Comparison of ENCODE assay signal across 8 mouse cellular contexts in the genomic region with DNA sequence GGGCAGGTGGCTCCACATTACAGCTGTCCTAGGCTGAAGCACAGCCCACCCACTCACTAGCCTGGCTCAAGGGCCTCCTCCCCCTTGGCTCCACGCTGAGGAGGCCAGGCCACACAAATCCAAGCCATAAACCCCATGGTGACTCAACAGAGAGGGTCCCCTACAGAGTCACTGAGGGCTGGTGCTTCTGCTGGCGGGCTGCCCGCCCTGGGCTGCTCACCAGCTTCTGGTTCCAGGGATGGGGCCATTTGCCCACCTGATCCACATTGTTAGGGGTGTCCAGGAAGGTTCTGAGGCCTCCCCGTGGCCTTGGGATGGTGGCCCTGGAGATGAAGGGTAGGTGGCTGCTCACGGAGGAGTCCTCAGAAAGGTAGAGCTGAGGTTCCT. TPM values are rescaled to one million over a fixed set of nuclear protein-coding genes. Genes with fewer than 3 reads are reported as not detected.
DNase-seq lines count a peak whose midpoint lies in the region; ATAC-seq lines count a peak whose summit lies in the region.

No protein-coding gene starts in this region.

- 54% methylated on average over 5 of the region's 5 CpGs for WGBS in limb, embryonic 10.5 days
- 46% methylated on average over 5 of the region's 5 CpGs for WGBS in neural tube, embryonic 15.5 days

- no peaks in the 10 kb centered on the region for H3K36me3 ChIP-seq in megakaryocyte, embryonic 14.5 days (replicated peaks; ENCODE audit: low read length)
- H3K36me3 ChIP-seq in limb, embryonic 10.5 days: no peaks in the 10 kb centered on the region
- H3K36me3 ChIP-seq in neural tube, embryonic 15.5 days: no peaks in the 10 kb centered on the region

- peak overlapping the region; percentile 91 for H3K27ac ChIP-seq in limb, embryonic 10.5 days
- H3K27ac ChIP-seq in neural tube, embryonic 15.5 days (replicated peaks): peak overlapping the region; percentile 76

- DNase-seq in adrenal gland, postnatal 10 days: peak; percentile 27
- DNase-seq in adrenal gland, postnatal 4 days (ENCODE audit: low spot score in 2 of 2): no peak
- DNase-seq in limb, embryonic 10.5 days (ENCODE audit: low spot score): no peak
- no peak for DNase-seq in B cell, adult 2 months
- DNase-seq in layer of hippocampus, postnatal 25 days (ENCODE audit: extremely low spot score in 1 of 2, low spot score in 1 of 2): no peak

- H3K4me1 ChIP-seq in megakaryocyte, embryonic 14.5 days: peaks cover 55% of the 10 kb centered on the region
- peaks cover 63% of the 10 kb centered on the region for H3K4me1 ChIP-seq in limb, embryonic 10.5 days
- peaks cover 33% of the 10 kb centered on the region for H3K4me1 ChIP-seq in neural tube, embryonic 15.5 days

- H3K9ac ChIP-seq in neural tube, embryonic 15.5 days (replicated peaks): peak overlapping the region; percentile 23; the same call in 1 of the 2 replicates

- ATAC-seq in megakaryocyte, adult 5-6 weeks (ENCODE audit: poor library complexity, severe bottlenecking): no peak
- no peak for ATAC-seq in neural tube, embryonic 15.5 days (ENCODE audit: low FRiP score)

- peaks cover 64% of the 10 kb centered on the region for H3K27me3 ChIP-seq in megakaryocyte, embryonic 14.5 days (replicated peaks)
- peaks cover 29% of the 10 kb centered on the region for H3K27me3 ChIP-seq in limb, embryonic 10.5 days (ENCODE audit: low read depth, poor library complexity, severe bottlenecking)
- peaks cover 8% of the 10 kb centered on the region; the same call in 1 of the 2 replicates for H3K27me3 ChIP-seq in neural tube, embryonic 15.5 days (replicated peaks)

- peak overlapping the region; percentile 54 for H3K4me2 ChIP-seq in neural tube, embryonic 15.5 days

- no peaks in the 10 kb centered on the region for H3K9me3 ChIP-seq in megakaryocyte, embryonic 14.5 days
- H3K9me3 ChIP-seq in limb, embryonic 10.5 days (replicated peaks): no peaks in the 10 kb centered on the region
- no peaks in the 10 kb centered on the region for H3K9me3 ChIP-seq in neural tube, embryonic 15.5 days (replicated peaks)

- H3K4me3 ChIP-seq in megakaryocyte, embryonic 14.5 days (replicated peaks): peak overlapping the region; percentile 87
- peak overlapping the region; percentile 42 for H3K4me3 ChIP-seq in limb, embryonic 10.5 days
- H3K4me3 ChIP-seq in neural tube, embryonic 15.5 days (replicated peaks): no peak overlapping the region

RNA-seq across cellular contexts. Expression of gene 1700001O22Rik, which starts 7.6 kb away (rescaled TPM):
- 1 to 10 TPM in 1 of 2 experiments, under 1 TPM in 1; 0.96 to 1.2 TPM for total RNA-seq in adrenal gland, postnatal 10 days (2021)
- 1 to 10 TPM; 1.2 to 1.9 TPM for total RNA-seq in adrenal gland, postnatal 4 days (2021)
- not detected in 2 replicates for polyA plus RNA-seq in megakaryocyte, embryonic 14.5 days (2012; ENCODE audit: insufficient read depth, low replicate concordance)
- total RNA-seq in megakaryocyte, adult 5-6 weeks (2015): not detected in 2 replicates
- total RNA-seq in megakaryocyte, adult 5-6 weeks (2017): 0.45 TPM in 1 of 2 replicates, not detected in the other
- polyA plus RNA-seq in limb, embryonic 10.5 days (2016; fragmentation: Nextera tagmentation; extraction: Ambion mirVana): 2.1 and 4.0 TPM in 2 replicates
- polyA plus RNA-seq in neural tube, embryonic 15.5 days (2015; fragmentation: Nextera tagmentation; extraction: Ambion mirVana): 1.5 and 2.2 TPM in 2 replicates
- total RNA-seq in layer of hippocampus, postnatal 25 days (2021): 1 to 10 TPM; 4.0 to 5.5 TPM

RNA-seq across cellular contexts. Expression of gene Ntmt1, which starts 11.7 kb away (rescaled TPM):
- 10 to 100 TPM; 33.4 to 34.9 TPM for total RNA-seq in adrenal gland, postnatal 10 days (2021)
- total RNA-seq in adrenal gland, postnatal 4 days (2021): 10 to 100 TPM; 43.1 to 44.4 TPM
- polyA plus RNA-seq in megakaryocyte, embryonic 14.5 days (2012; ENCODE audit: insufficient read depth, low replicate concordance): 10.3 and 36.9 TPM in 2 replicates
- total RNA-seq in megakaryocyte, adult 5-6 weeks (2015): 4.1 and 9.5 TPM in 2 replicates
- total RNA-seq in megakaryocyte, adult 5-6 weeks (2017): 7.9 TPM in 2 replicates
- 138 and 141 TPM in 2 replicates for polyA plus RNA-seq in limb, embryonic 10.5 days (2016; fragmentation: Nextera tagmentation; extraction: Ambion mirVana)
- polyA plus RNA-seq in neural tube, embryonic 15.5 days (2015; fragmentation: Nextera tagmentation; extraction: Ambion mirVana): 92.6 and 107 TPM in 2 replicates
- 10 to 100 TPM; 34.8 to 35.2 TPM for total RNA-seq in layer of hippocampus, postnatal 25 days (2021)

RNA-seq across cellular contexts. Expression of gene Asb6, which starts 34.3 kb away (rescaled TPM):
- total RNA-seq in adrenal gland, postnatal 10 days (2021): 10 to 100 TPM; 17.2 to 19.6 TPM
- total RNA-seq in adrenal gland, postnatal 4 days (2021): 10 to 100 TPM; 28.9 to 32.0 TPM
- 14.8 and 21.5 TPM in 2 replicates for polyA plus RNA-seq in megakaryocyte, embryonic 14.5 days (2012; ENCODE audit: insufficient read depth, low replicate concordance)
- total RNA-seq in megakaryocyte, adult 5-6 weeks (2015): 4.3 and 6.1 TPM in 2 replicates
- total RNA-seq in megakaryocyte, adult 5-6 weeks (2017): 12.6 and 17.1 TPM in 2 replicates
- polyA plus RNA-seq in limb, embryonic 10.5 days (2016; fragmentation: Nextera tagmentation; extraction: Ambion mirVana): 59.4 and 61.3 TPM in 2 replicates
- polyA plus RNA-seq in neural tube, embryonic 15.5 days (2015; fragmentation: Nextera tagmentation; extraction: Ambion mirVana): 40.7 and 44.0 TPM in 2 replicates
- total RNA-seq in layer of hippocampus, postnatal 25 days (2021): 10 to 100 TPM; 35.1 to 40.1 TPM

RNA-seq across cellular contexts. Expression of gene Prrx2, which starts 38.9 kb away (rescaled TPM):
- 1 to 10 TPM; 2.3 to 4.0 TPM for total RNA-seq in adrenal gland, postnatal 10 days (2021)
- total RNA-seq in adrenal gland, postnatal 4 days (2021): 1 to 10 TPM; 2.8 to 3.3 TPM
- not detected in 2 replicates for polyA plus RNA-seq in megakaryocyte, embryonic 14.5 days (2012; ENCODE audit: insufficient read depth, low replicate concordance)
- not detected in 2 replicates for total RNA-seq in megakaryocyte, adult 5-6 weeks (2015)
- not detected in 2 replicates for total RNA-seq in megakaryocyte, adult 5-6 weeks (2017)
- polyA plus RNA-seq in limb, embryonic 10.5 days (2016; fragmentation: Nextera tagmentation; extraction: Ambion mirVana): 111 and 140 TPM in 2 replicates
- polyA plus RNA-seq in neural tube, embryonic 15.5 days (2015; fragmentation: Nextera tagmentation; extraction: Ambion mirVana): 1.8 and 2.7 TPM in 2 replicates
- 1 to 10 TPM; 1.7 to 3.3 TPM for total RNA-seq in layer of hippocampus, postnatal 25 days (2021)
